Mouse (Mus musculus) stomach, postnatal 0 days (tissue): ENCODE measurements around the gene Ddx39b.

ENCODE experiments used
- CTCF ChIP-seq: IDR thresholded peaks from 2 replicates; pipeline ENCODE4 v1.5.1; 2016; ENCODE audit warnings: antibody characterized with exemption, low read depth, mild to moderate bottlenecking, moderate library complexity
- EP300 ChIP-seq: optimal IDR thresholded peaks from 2 replicates; pipeline ENCODE3; 2016; ENCODE audit warnings: antibody characterized with exemption

DNA sequence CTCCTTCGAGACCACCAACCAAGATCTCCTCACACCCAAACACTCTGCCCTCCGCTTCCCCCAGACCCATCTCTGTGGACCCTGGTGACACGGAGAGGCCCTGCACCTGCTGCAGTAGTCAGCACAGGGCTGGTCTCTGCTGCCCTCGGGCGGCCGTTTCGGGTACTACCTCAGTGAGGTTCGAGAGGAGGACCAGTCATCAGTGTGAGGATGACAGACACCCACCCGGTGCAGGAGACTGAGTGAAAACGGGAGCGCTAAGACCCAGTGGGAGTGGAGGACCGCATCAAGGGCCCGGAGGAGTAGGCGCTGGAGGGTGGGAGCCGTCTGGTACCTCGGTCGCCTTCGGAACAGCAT, 5.2 kb upstream of the Ddx39b start:
- TF ChIP-seq EP300 (no peak), CTCF (peak; percentile 100)
